Mouse (Mus musculus): ENCODE results near the gene Ccdc30. TPM values are rescaled to one million over a fixed set of nuclear protein-coding genes. Genes with fewer than 3 reads are reported as not detected.

Gene Ccdc30
- polyA plus RNA-seq, 1 experiment from 2014 or later: 1.0 TPM

GRCm38 (mm10) chr4:119305418-119305817 lies 109.9 kb downstream of the Ccdc30 start:
- no peak for ATAC-seq (ENCODE audit: low read depth)
- 79% methylated on average over 5 of the region's 5 CpGs for WGBS (ENCODE audit: insufficient replicate concordance)
- Histone ChIP-seq H3K27me3 (ENCODE audit: control insufficient read depth, insufficient read depth, low read depth, low read length) (no peaks in the 10 kb centered on the region), H3K4me1 (ENCODE audit: control insufficient read depth, low read depth, low read length) (no peaks in the 10 kb centered on the region), H3K4me3 (ENCODE audit: low read depth, low read length) (no peak overlapping the region), H3K4me2 (ENCODE audit: low read depth, low read length) (no peak overlapping the region), H3K36me3 (ENCODE audit: control insufficient read depth, insufficient read depth) (peaks cover 9% of the 10 kb centered on the region), H3K9ac (ENCODE audit: low read depth, low read length) (no peak overlapping the region), H3K9me3 (replicated peaks; ENCODE audit: control insufficient read depth, low read length) (no peaks in the 10 kb centered on the region), H3K27ac (ENCODE audit: low read length) (no peak overlapping the region)

- Histone ChIP-seq H3K4me2 (ENCODE audit: low read depth, low read length) (no peak overlapping the region), H3K9ac (ENCODE audit: low read depth, low read length) (no peak overlapping the region), H3K27ac (ENCODE audit: low read length) (no peak overlapping the region), H3K4me1 (ENCODE audit: control insufficient read depth, low read depth, low read length) (no peaks in the 10 kb centered on the region), H3K4me3 (ENCODE audit: low read depth, low read length) (no peak overlapping the region), H3K27me3 (ENCODE audit: control insufficient read depth, insufficient read depth, low read depth, low read length) (no peaks in the 10 kb centered on the region), H3K9me3 (replicated peaks; ENCODE audit: control insufficient read depth, low read length) (no peaks in the 10 kb centered on the region), H3K36me3 (ENCODE audit: control insufficient read depth, insufficient read depth) (no peaks in the 10 kb centered on the region)
- WGBS (ENCODE audit: insufficient replicate concordance): 71% methylated on average over 8 of the region's 8 CpGs
- no peak for ATAC-seq (ENCODE audit: low read depth)
Measured at GRCm38 (mm10) chr4:119303291-119303690, 112.0 kb downstream of the Ccdc30 start.

GRCm38 (mm10) chr4:119301777-119302176 lies 113.5 kb downstream of the Ccdc30 start:
- Histone ChIP-seq H3K9me3 (replicated peaks; ENCODE audit: control insufficient read depth, low read length) (no peaks in the 10 kb centered on the region), H3K4me1 (ENCODE audit: control insufficient read depth, low read depth, low read length) (no peaks in the 10 kb centered on the region), H3K27me3 (ENCODE audit: control insufficient read depth, insufficient read depth, low read depth, low read length) (no peaks in the 10 kb centered on the region), H3K4me2 (ENCODE audit: low read depth, low read length) (no peak overlapping the region), H3K27ac (ENCODE audit: low read length) (no peak overlapping the region), H3K9ac (ENCODE audit: low read depth, low read length) (no peak overlapping the region), H3K4me3 (ENCODE audit: low read depth, low read length) (no peak overlapping the region), H3K36me3 (ENCODE audit: control insufficient read depth, insufficient read depth) (no peaks in the 10 kb centered on the region)
- no peak for ATAC-seq (ENCODE audit: low read depth)
- WGBS (ENCODE audit: insufficient replicate concordance): 70% methylated on average over 3 of the region's 3 CpGs

GRCm38 (mm10) chr4:119300761-119301160 lies 114.6 kb downstream of the Ccdc30 start:
- Histone ChIP-seq H3K27ac (ENCODE audit: low read length) (no peak overlapping the region), H3K4me1 (ENCODE audit: control insufficient read depth, low read depth, low read length) (no peaks in the 10 kb centered on the region), H3K9ac (ENCODE audit: low read depth, low read length) (no peak overlapping the region), H3K36me3 (ENCODE audit: control insufficient read depth, insufficient read depth) (no peaks in the 10 kb centered on the region), H3K4me3 (ENCODE audit: low read depth, low read length) (no peak overlapping the region), H3K27me3 (ENCODE audit: control insufficient read depth, insufficient read depth, low read depth, low read length) (no peaks in the 10 kb centered on the region), H3K9me3 (replicated peaks; ENCODE audit: control insufficient read depth, low read length) (no peaks in the 10 kb centered on the region), H3K4me2 (ENCODE audit: low read depth, low read length) (no peak overlapping the region)
- no peak for ATAC-seq (ENCODE audit: low read depth)
- WGBS (ENCODE audit: insufficient replicate concordance): 78% methylated on average over 3 of the region's 3 CpGs

- no peak overlapping the region for H3K4me3 ChIP-seq (ENCODE audit: low read depth, low read length)
- H3K27ac ChIP-seq (ENCODE audit: low read length): no peak overlapping the region
- no peaks in the 10 kb centered on the region for H3K9me3 ChIP-seq (replicated peaks; ENCODE audit: control insufficient read depth, low read length)
- H3K27me3 ChIP-seq (ENCODE audit: control insufficient read depth, insufficient read depth, low read depth, low read length): no peaks in the 10 kb centered on the region
- H3K9ac ChIP-seq (ENCODE audit: low read depth, low read length): no peak overlapping the region
- peaks cover 15% of the 10 kb centered on the region for H3K4me1 ChIP-seq (ENCODE audit: control insufficient read depth, low read depth, low read length)
- WGBS (ENCODE audit: insufficient replicate concordance): 60% methylated on average over 2 of the region's 2 CpGs
- no peaks in the 10 kb centered on the region for H3K36me3 ChIP-seq (ENCODE audit: control insufficient read depth, insufficient read depth)
- no peak overlapping the region for H3K4me2 ChIP-seq (ENCODE audit: low read depth, low read length)
- ATAC-seq (ENCODE audit: low read depth): no peak
Measured at GRCm38 (mm10) chr4:119297361-119297760, 118.0 kb downstream of the Ccdc30 start.

- Histone ChIP-seq H3K4me1 (ENCODE audit: control insufficient read depth, low read depth, low read length) (peaks cover 26% of the 10 kb centered on the region), H3K36me3 (ENCODE audit: control insufficient read depth, insufficient read depth) (peaks cover 5% of the 10 kb centered on the region)
Measured at GRCm38 (mm10) chr4:119295134-119295453, 120.2 kb downstream of the Ccdc30 start.

GRCm38 (mm10) chr4:119294415-119295133 lies 120.7 kb downstream of the Ccdc30 start, which contains the start of gene Ybx1:
TSS of gene Ybx1 (minus strand) at chr4:119294604.
- peak within 1 kb of the TSS; percentile 76 for H3K27ac ChIP-seq (ENCODE audit: low read length)
- ATAC-seq (ENCODE audit: low read depth): peak; percentile 98
- peaks cover 5% of the 10 kb centered on the region for H3K36me3 ChIP-seq (ENCODE audit: control insufficient read depth, insufficient read depth)
- no peaks in the 10 kb centered on the region for H3K9me3 ChIP-seq (replicated peaks; ENCODE audit: control insufficient read depth, low read length)
- peaks cover 26% of the 10 kb centered on the region for H3K4me1 ChIP-seq (ENCODE audit: control insufficient read depth, low read depth, low read length)
- no peaks in the 10 kb centered on the region for H3K27me3 ChIP-seq (ENCODE audit: control insufficient read depth, insufficient read depth, low read depth, low read length)
- WGBS (ENCODE audit: insufficient replicate concordance): under 1% methylated on average over 61 of the region's 61 CpGs
- H3K4me3 ChIP-seq (ENCODE audit: low read depth, low read length): peak within 1 kb of the TSS; percentile 81
- H3K9ac ChIP-seq (ENCODE audit: low read depth, low read length): peak within 1 kb of the TSS; percentile 81
- peak within 1 kb of the TSS; percentile 83 for H3K4me2 ChIP-seq (ENCODE audit: low read depth, low read length)

More at GRCm38 (mm10) chr4:119295134-119295453, 120.2 kb downstream of the Ccdc30 start:
- Histone ChIP-seq H3K4me3 (ENCODE audit: low read depth, low read length) (peak overlapping the region; percentile 81), H3K4me2 (ENCODE audit: low read depth, low read length) (peak overlapping the region; percentile 83), H3K27me3 (ENCODE audit: control insufficient read depth, insufficient read depth, low read depth, low read length) (no peaks in the 10 kb centered on the region), H3K27ac (ENCODE audit: low read length) (no peak overlapping the region; the same call in 1 of the 2 replicates), H3K9me3 (replicated peaks; ENCODE audit: control insufficient read depth, low read length) (no peaks in the 10 kb centered on the region), H3K9ac (ENCODE audit: low read depth, low read length) (peak overlapping the region; percentile 80)
- no peak for ATAC-seq (ENCODE audit: low read depth)
- 3% methylated on average over 6 of the region's 6 CpGs for WGBS (ENCODE audit: insufficient replicate concordance)

GRCm38 (mm10) chr4:119293574-119294258 lies 121.6 kb downstream of the Ccdc30 start:
- WGBS (ENCODE audit: insufficient replicate concordance): 0% methylated on average over 43 of the region's 80 CpGs
- Histone ChIP-seq H3K4me1 (ENCODE audit: control insufficient read depth, low read depth, low read length) (peaks cover 26% of the 10 kb centered on the region), H3K4me2 (ENCODE audit: low read depth, low read length) (peak overlapping the region; percentile 79), H3K27me3 (ENCODE audit: control insufficient read depth, insufficient read depth, low read depth, low read length) (no peaks in the 10 kb centered on the region), H3K4me3 (ENCODE audit: low read depth, low read length) (peak overlapping the region; percentile 81), H3K9me3 (replicated peaks; ENCODE audit: control insufficient read depth, low read length) (no peaks in the 10 kb centered on the region), H3K27ac (ENCODE audit: low read length) (peak overlapping the region; percentile 72), H3K36me3 (ENCODE audit: control insufficient read depth, insufficient read depth) (peaks cover 7% of the 10 kb centered on the region), H3K9ac (ENCODE audit: low read depth, low read length) (peak overlapping the region; percentile 81)
- peak; percentile 19 for ATAC-seq (ENCODE audit: low read depth)
